Mouse (Mus musculus) kidney, adult 2 months (tissue): ENCODE data around the gene Arl15. TPM values are rescaled to one million over a fixed set of nuclear protein-coding genes. Genes with fewer than 3 reads are reported as not detected.

Experiments used
- DNase-seq: peaks from one replicate; pipeline ENCODE4 v3.0.0; 2021
- H3K27ac ChIP-seq: fragments of 200-500 bp; 2 replicates; pipeline ENCODE4 v1.5.1; 2012; ENCODE audit warnings: low read depth, low read length, control low read depth, inconsistent platforms; ENCODE audit not compliant: insufficient read depth
- H3K27me3 ChIP-seq: fragments of 200-500 bp; replicated peaks from 2 replicates; pipeline ENCODE4 v1.6.1; 2012; ENCODE audit warnings: mild to moderate bottlenecking, moderate library complexity, low read length, inconsistent platforms; ENCODE audit not compliant: control insufficient read depth, insufficient read depth
- H3K36me3 ChIP-seq: fragments of 200-500 bp; 2 replicates; pipeline ENCODE4 v1.6.1; 2012; ENCODE audit warnings: mild to moderate bottlenecking, moderate library complexity, low read length, inconsistent platforms; ENCODE audit not compliant: control insufficient read depth, insufficient read depth
- H3K4me1 ChIP-seq: fragments of 200-500 bp; 2 replicates; pipeline ENCODE4 v1.6.1; 2011; ENCODE audit warnings: low read length; ENCODE audit not compliant: control insufficient read depth, insufficient read depth
- H3K4me3 ChIP-seq: fragments of 200-500 bp; 2 replicates; pipeline ENCODE4 v1.5.1; 2011; ENCODE audit warnings: mild to moderate bottlenecking, low read depth, low read length, control low read depth; ENCODE audit not compliant: insufficient read depth
- CTCF ChIP-seq: fragments of 200-500 bp; conservative IDR thresholded peaks from 2 replicates; pipeline ENCODE4 v1.5.1; 2011; ENCODE audit warnings: low read depth, mild to moderate bottlenecking, control low read depth, low read length, moderate library complexity, mixed read lengths; ENCODE audit not compliant: insufficient read depth, insufficient read length
- POLR2A ChIP-seq: fragments of 200-500 bp; IDR thresholded peaks from one replicate; pipeline ENCODE4 v1.6.1; 2011; ENCODE audit warnings: low read depth, low read length, control low read depth
- WGBS: fragments of 180-500 bp; shearing (Covaris S2); methylation state at CpG from one replicate; pipeline ENCODE4 v1.1.7; 2018; 5-methylcytosine and 5-hydroxymethylcytosine counted together
- polyA plus RNA-seq: library from polyadenylated mRNA; depleted of rRNA; stranded (reverse); fragments of >200 nt; gene quantifications from 2 replicates; pipeline ENCODE4 v1.2.3, GENCODE M21; 2012

The Arl15 gene
- polyA plus RNA-seq, 1 experiment: 9.4 TPM

- DNase-seq: peak; percentile 59
- Histone ChIP-seq H3K4me1 (peaks cover 5% of the 10 kb centered on the region; the same call in 1 of the 2 replicates), H3K27ac (no peak overlapping the region), H3K4me3 (no peak overlapping the region), H3K27me3 (no peaks in the 10 kb centered on the region), H3K36me3 (no peaks in the 10 kb centered on the region)
- TF ChIP-seq CTCF (peak; percentile 71), POLR2A (no peak)
- 59% methylated on average over 20 of the region's 20 CpGs for WGBS
Measured at GRCm38 (mm10) chr13:113869212-113870205, 75.2 kb downstream of the Arl15 start.

GRCm38 (mm10) chr13:113870403-113870802 lies 76.1 kb downstream of the Arl15 start:
- Histone ChIP-seq H3K27ac (no peak overlapping the region), H3K4me3 (peak overlapping the region; percentile 7; the same call in 1 of the 2 replicates), H3K4me1 (peaks cover 3% of the 10 kb centered on the region; the same call in 1 of the 2 replicates), H3K36me3 (no peaks in the 10 kb centered on the region), H3K27me3 (no peaks in the 10 kb centered on the region)
- no peak for TF ChIP-seq POLR2A
- TF ChIP-seq CTCF: no peak
- WGBS: 64% methylated on average over 15 of the region's 15 CpGs
- DNase-seq: peak; percentile 38

- no peaks in the 10 kb centered on the region for H3K4me1 ChIP-seq
- WGBS: 32% methylated on average over 13 of the region's 13 CpGs
- H3K27ac ChIP-seq: no peak overlapping the region
- peak; percentile 82 for DNase-seq
- TF ChIP-seq POLR2A (no peak), CTCF (no peak)
- H3K36me3 ChIP-seq: no peaks in the 10 kb centered on the region
- no peak overlapping the region for H3K4me3 ChIP-seq
- H3K27me3 ChIP-seq: no peaks in the 10 kb centered on the region
Measured at GRCm38 (mm10) chr13:113871853-113872252, 77.5 kb downstream of the Arl15 start.

GRCm38 (mm10) chr13:113875724-113876123 lies 81.4 kb downstream of the Arl15 start:
- no peaks in the 10 kb centered on the region for H3K27me3 ChIP-seq
- no peak overlapping the region for H3K4me3 ChIP-seq
- H3K27ac ChIP-seq: no peak overlapping the region
- no peaks in the 10 kb centered on the region for H3K36me3 ChIP-seq
- no peak for DNase-seq
- 0 out of 2 replicates have a peak, but pooled peaks cover 5% of the 10 kb centered on the region for H3K4me1 ChIP-seq
- WGBS: 69% methylated on average over 4 of the region's 4 CpGs
- TF ChIP-seq POLR2A (no peak), CTCF (no peak)

GRCm38 (mm10) chr13:113877420-113877819 lies 83.1 kb downstream of the Arl15 start:
- no peaks in the 10 kb centered on the region for H3K27me3 ChIP-seq
- 9% methylated on average over 5 of the region's 5 CpGs for WGBS
- no peaks in the 10 kb centered on the region for H3K36me3 ChIP-seq
- 0 out of 2 replicates have a peak, but pooled peaks cover 5% of the 10 kb centered on the region for H3K4me1 ChIP-seq
- H3K27ac ChIP-seq: no peak overlapping the region
- peak; percentile 68 for DNase-seq
- no peak overlapping the region for H3K4me3 ChIP-seq
- TF ChIP-seq POLR2A: no peak
- peak; percentile 96 for TF ChIP-seq CTCF

- H3K27ac ChIP-seq: no peak overlapping the region
- no peaks in the 10 kb centered on the region for H3K36me3 ChIP-seq
- H3K4me1 ChIP-seq: peaks cover 5% of the 10 kb centered on the region; the same call in 1 of the 2 replicates
- DNase-seq: no peak
- H3K4me3 ChIP-seq: no peak overlapping the region
- WGBS: 88% methylated on average over 12 of the region's 12 CpGs
- TF ChIP-seq CTCF (no peak), POLR2A (no peak)
- H3K27me3 ChIP-seq: no peaks in the 10 kb centered on the region
Measured at GRCm38 (mm10) chr13:113878571-113878970, 84.3 kb downstream of the Arl15 start.
